Mouse (Mus musculus) heart, embryonic 14.5 days (tissue): Measurements from ENCODE around the gene Cope. TPM values are rescaled to one million over a fixed set of nuclear protein-coding genes. Genes with fewer than 3 reads are reported as not detected.
A peak's percentile ranks its signal among the peaks of the same experiment; 100 is the strongest.

Experiments
- ATAC-seq: fragments of 200-750 bp; cut with Nextera tagmentation; 2 replicates; pipeline ENCODE4 v1.8.0; 2017; ENCODE audit warnings: low read depth, moderate TSS enrichment; ENCODE audit not compliant: insufficient number of reproducible peaks, insufficient read depth, low FRiP score
- H3K27ac ChIP-seq, 2 experiments: fragments of 200-500 bp in 1 of 2; fragments of 300-500 bp in 1 of 2; sonication (generic) in 1 of 2; replicated peaks in 1 of 2; 2 replicates each; pipeline ENCODE4 v1.5.1; 2012 to 2014; ENCODE audit warnings: low read depth in 2 of 2, low read length in 2 of 2, control low read depth in 1 of 2, mild to moderate bottlenecking in 1 of 2, mixed read lengths in 1 of 2; ENCODE audit not compliant: control insufficient read depth in 1 of 2, insufficient read depth in 1 of 2
- H3K27me3 ChIP-seq: fragments of 300-500 bp; sonication (generic); 2 replicates; pipeline ENCODE4 v1.6.1; 2014; ENCODE audit warnings: mild to moderate bottlenecking, low read length, control low read depth; ENCODE audit not compliant: control insufficient read depth, insufficient read depth
- H3K36me3 ChIP-seq: fragments of 300-500 bp; sonication (generic); 2 replicates; pipeline ENCODE4 v1.6.1; 2014; ENCODE audit warnings: mild to moderate bottlenecking, control low read depth, low read length, mixed read lengths; ENCODE audit not compliant: control insufficient read depth, insufficient read depth
- H3K4me1 ChIP-seq, 2 experiments: fragments of 200-500 bp in 1 of 2; fragments of 300-500 bp in 1 of 2; sonication (generic) in 1 of 2; 2 replicates each; pipeline ENCODE4 v1.6.1; 2012 to 2014; ENCODE audit warnings: low read length in 2 of 2, control low read depth in 1 of 2, mixed read lengths in 1 of 2; ENCODE audit not compliant: control insufficient read depth in 2 of 2, insufficient read depth in 2 of 2
- H3K4me2 ChIP-seq: fragments of 300-500 bp; sonication (generic); 2 replicates; pipeline ENCODE4 v1.6.1; 2014; ENCODE audit warnings: mild to moderate bottlenecking, low read length
- H3K4me3 ChIP-seq, 2 experiments: fragments of 200-500 bp in 1 of 2; fragments of 300-500 bp in 1 of 2; sonication (generic) in 1 of 2; 2 replicates each; pipeline ENCODE4 v1.5.1; 2012 to 2014; ENCODE audit warnings: low read length in 2 of 2, mild to moderate bottlenecking in 2 of 2, control low read depth in 1 of 2, low read depth in 1 of 2, moderate library complexity in 1 of 2; ENCODE audit not compliant: control insufficient read depth in 1 of 2, insufficient read depth in 1 of 2
- H3K9ac ChIP-seq: fragments of 300-500 bp; sonication (generic); 2 replicates; pipeline ENCODE4 v1.6.1; 2014; ENCODE audit warnings: mild to moderate bottlenecking, low read length
- H3K9me3 ChIP-seq: fragments of 300-500 bp; sonication (generic); 2 replicates; pipeline ENCODE4 v1.6.1; 2016; ENCODE audit warnings: low read length, control low read depth; ENCODE audit not compliant: control insufficient read depth
- WGBS: fragments of 180-500 bp; shearing (Covaris S2); extraction: QIAGEN DNeasy Blood & Tissue Kit; methylation state at CpG from one replicate; pipeline ENCODE4 v1.1.7; 2014; 5-methylcytosine and 5-hydroxymethylcytosine counted together
- polyA plus RNA-seq: library from polyadenylated mRNA; unstranded; fragments of >200 nt; fragmentation: Nextera tagmentation; extraction: Ambion mirVana; gene quantifications from 2 replicates; pipeline ENCODE4 v1.2.1, GENCODE M21; 2014

The Cope gene
- polyA plus RNA-seq, 1 experiment from 2014 or later = 319 TPM

- peaks cover 61% of the 10 kb centered on the region for H3K36me3 ChIP-seq
- no peak; the same call in 1 of the 2 replicates for ATAC-seq
Observed at GRCm38 (mm10) chr8:70302901-70303300, 583 bp downstream of the Cope start.

GRCm38 (mm10) chr8:70309311-70309710 is 7.0 kb downstream of the Cope start:
- no peaks in the 10 kb centered on the region for H3K4me1 ChIP-seq
- H3K27me3 ChIP-seq = no peaks in the 10 kb centered on the region
- H3K9ac ChIP-seq = no peak overlapping the region
- 38% methylated on average over 2 of the region's 2 CpGs for WGBS
- no peak overlapping the region for H3K4me3 ChIP-seq
- no peaks in the 10 kb centered on the region for H3K9me3 ChIP-seq
- H3K27ac ChIP-seq = no peak overlapping the region
- no peak for ATAC-seq
- peaks cover 93% of the 10 kb centered on the region for H3K36me3 ChIP-seq
- no peak overlapping the region for H3K4me2 ChIP-seq

More at GRCm38 (mm10) chr8:70302901-70303300, 583 bp downstream of the Cope start:
- Histone ChIP-seq H3K9ac (peak overlapping the region; percentile 98), H3K4me3 (peak overlapping the region; percentile 92 to 96), H3K27me3 (no peaks in the 10 kb centered on the region), H3K4me1 (peaks cover 8 to 17% of the 10 kb centered on the region in 2 experiments), H3K4me2 (peak overlapping the region; percentile 95), H3K9me3 (no peaks in the 10 kb centered on the region), H3K27ac (peak overlapping the region; percentile 60 to 77)
- whole genome bisulfite sequencing = 4% methylated on average over 16 of the region's 16 CpGs

GRCm38 (mm10) chr8:70313399-70313798 is 11.1 kb downstream of the Cope start:
- Histone ChIP-seq H3K9me3 (no peaks in the 10 kb centered on the region), H3K4me2 (no peak overlapping the region), H3K27ac (no peak overlapping the region), H3K36me3 (peaks cover 52% of the 10 kb centered on the region), H3K4me3 (no peak overlapping the region), H3K9ac (no peak overlapping the region), H3K27me3 (peaks cover 5% of the 10 kb centered on the region; the same call in 1 of the 2 replicates), H3K4me1 (peaks cover 14 to 20% of the 10 kb centered on the region in 2 experiments)
- no peak for ATAC-seq
- WGBS = 62% methylated on average over 2 of the region's 2 CpGs

- Histone ChIP-seq H3K27ac (0 out of 4 replicates have a peak within 1 kb of the TSS, but pooled peaks of 1 of the 2 experiments have one; percentile 8), H3K4me2 (peak within 1 kb of the TSS; percentile 80), H3K4me1 (peaks cover 14 to 20% of the 10 kb centered on the region in 2 experiments), H3K36me3 (peaks cover 29% of the 10 kb centered on the region), H3K9me3 (no peaks in the 10 kb centered on the region), H3K27me3 (peaks cover 5% of the 10 kb centered on the region; the same call in 1 of the 2 replicates), H3K9ac (peak within 1 kb of the TSS; percentile 72), H3K4me3 (peak within 1 kb of the TSS; percentile 57 to 64)
- WGBS = 3% methylated on average over 62 of the region's 66 CpGs
- ATAC-seq = peak; percentile 66
Observed at GRCm38 (mm10) chr8:70315624-70316510, 13.5 kb downstream of the Cope start, which contains the start of gene Cers1. Cers1 (plus strand) TSS chr8:70315775.

- Histone ChIP-seq H3K27ac (no peak overlapping the region), H3K36me3 (peaks cover 19% of the 10 kb centered on the region), H3K4me2 (peak overlapping the region; percentile 80), H3K4me3 (peak overlapping the region; percentile 57 to 64; a peak in 3 of 4 replicates), H3K9me3 (no peaks in the 10 kb centered on the region), H3K4me1 (peaks cover 14 to 20% of the 10 kb centered on the region in 2 experiments), H3K9ac (no peak overlapping the region), H3K27me3 (peaks cover 5% of the 10 kb centered on the region; the same call in 1 of the 2 replicates)
- peak; percentile 24 for ATAC-seq
- WGBS = 22% methylated on average over 15 of the region's 15 CpGs
Observed at GRCm38 (mm10) chr8:70316511-70317504, 14.5 kb downstream of the Cope start.

GRCm38 (mm10) chr8:70317872-70318271 is 15.6 kb downstream of the Cope start:
- Histone ChIP-seq H3K36me3 (peaks cover 9% of the 10 kb centered on the region), H3K9ac (no peak overlapping the region), H3K4me2 (no peak overlapping the region), H3K4me3 (no peak overlapping the region), H3K4me1 (peaks cover 14 to 20% of the 10 kb centered on the region in 2 experiments), H3K9me3 (no peaks in the 10 kb centered on the region), H3K27ac (no peak overlapping the region), H3K27me3 (peaks cover 5% of the 10 kb centered on the region; the same call in 1 of the 2 replicates)
- 80% methylated on average over 5 of the region's 5 CpGs for WGBS
- no peak for ATAC-seq

- Histone ChIP-seq H3K27me3 (no peaks in the 10 kb centered on the region), H3K27ac (no peak overlapping the region), H3K4me2 (no peak overlapping the region), H3K4me1 (no peaks in the 10 kb centered on the region), H3K36me3 (no peaks in the 10 kb centered on the region), H3K4me3 (no peak overlapping the region), H3K9ac (no peak overlapping the region), H3K9me3 (no peaks in the 10 kb centered on the region)
- ATAC-seq = no peak
- 90% methylated on average over 3 of the region's 3 CpGs for WGBS
Observed at GRCm38 (mm10) chr8:70323716-70324115, 21.4 kb downstream of the Cope start.
